Mouse (Mus musculus) intestine, postnatal 0 days (tissue): ENCODE results near the gene Zmynd10. TPM values are rescaled to one million over a fixed set of nuclear protein-coding genes. Genes with fewer than 3 reads are reported as not detected.
A peak's percentile ranks its signal among the peaks of the same experiment; 100 is the strongest.

Experiments
- ATAC-seq: fragments of 200-750 bp; cut with Nextera tagmentation; 2 replicates; pipeline ENCODE4 v1.8.0; 2017; ENCODE audit warnings: mild to moderate bottlenecking, moderate TSS enrichment, moderate library complexity
- H3K27ac ChIP-seq: fragments of 300-500 bp; sonication (generic); 2 replicates; pipeline ENCODE4 v1.5.1; 2014; ENCODE audit warnings: mild to moderate bottlenecking, low read depth, low read length, moderate library complexity
- H3K27me3 ChIP-seq: fragments of 300-500 bp; sonication (generic); replicated peaks from 2 replicates; pipeline ENCODE4 v1.6.1; 2014; ENCODE audit warnings: low read length, mixed read lengths; ENCODE audit not compliant: control insufficient read depth, insufficient read depth
- H3K36me3 ChIP-seq: fragments of 300-500 bp; sonication (generic); 2 replicates; pipeline ENCODE4 v1.6.1; 2014; ENCODE audit warnings: mild to moderate bottlenecking, moderate library complexity; ENCODE audit not compliant: control insufficient read depth, insufficient read depth
- H3K4me1 ChIP-seq: fragments of 300-500 bp; sonication (generic); replicated peaks from 2 replicates; pipeline ENCODE4 v1.6.1; 2014; ENCODE audit warnings: antibody characterized with exemption, low read length, mixed read lengths; ENCODE audit not compliant: control insufficient read depth, insufficient read depth
- H3K4me2 ChIP-seq: fragments of 300-500 bp; sonication (generic); replicated peaks from 2 replicates; pipeline ENCODE4 v1.6.1; 2014; ENCODE audit warnings: low read depth, mild to moderate bottlenecking, moderate library complexity
- H3K4me3 ChIP-seq: fragments of 300-500 bp; sonication (generic); 2 replicates; pipeline ENCODE4 v1.5.1; 2014; ENCODE audit warnings: low read depth, low read length
- H3K9ac ChIP-seq: fragments of 300-500 bp; sonication (generic); 2 replicates; pipeline ENCODE4 v1.6.1; 2014; ENCODE audit warnings: mild to moderate bottlenecking, low read depth, low read length
- H3K9me3 ChIP-seq: fragments of 300-500 bp; sonication (generic); 2 replicates; pipeline ENCODE4 v1.6.1; 2016; ENCODE audit warnings: mixed run types; ENCODE audit not compliant: control insufficient read depth
- CTCF ChIP-seq: sonication (generic); IDR thresholded peaks from 2 replicates; pipeline ENCODE4 v1.5.1; 2016; ENCODE audit warnings: low read depth, mild to moderate bottlenecking, control low read depth, antibody characterized with exemption, moderate library complexity
- WGBS: fragments of 180-500 bp; shearing (Covaris S2); extraction: QIAGEN DNeasy Blood & Tissue Kit; methylation state at CpG from one replicate; pipeline ENCODE4 v1.1.7; 2014; 5-methylcytosine and 5-hydroxymethylcytosine counted together
- polyA plus RNA-seq: library from polyadenylated mRNA; unstranded; fragments of >200 nt; fragmentation: Nextera tagmentation; extraction: Ambion mirVana; gene quantifications from 2 replicates; pipeline ENCODE4 v1.2.1, GENCODE M21; 2015

Gene Zmynd10
- polyA plus RNA-seq, 1 experiment from 2014 or later = 5.0 TPM

- ATAC-seq = no peak
- Histone ChIP-seq H3K4me1 (0 out of 2 replicates have a peak, but pooled peaks cover 5% of the 10 kb centered on the region), H3K4me2 (0 out of 2 replicates have a peak overlapping the region, but pooled peaks have one; percentile 91), H3K9me3 (no peaks in the 10 kb centered on the region), H3K9ac (no peak overlapping the region), H3K4me3 (no peak overlapping the region), H3K27ac (no peak overlapping the region; the same call in 1 of the 2 replicates), H3K36me3 (peaks cover 17% of the 10 kb centered on the region), H3K27me3 (no peaks in the 10 kb centered on the region)
- TF ChIP-seq CTCF = no peak
- 93% methylated on average over 14 of the region's 14 CpGs for WGBS
Observed at GRCm38 (mm10) chr9:107579023-107579900, 32.2 kb downstream of the Zmynd10 start.

DNA sequence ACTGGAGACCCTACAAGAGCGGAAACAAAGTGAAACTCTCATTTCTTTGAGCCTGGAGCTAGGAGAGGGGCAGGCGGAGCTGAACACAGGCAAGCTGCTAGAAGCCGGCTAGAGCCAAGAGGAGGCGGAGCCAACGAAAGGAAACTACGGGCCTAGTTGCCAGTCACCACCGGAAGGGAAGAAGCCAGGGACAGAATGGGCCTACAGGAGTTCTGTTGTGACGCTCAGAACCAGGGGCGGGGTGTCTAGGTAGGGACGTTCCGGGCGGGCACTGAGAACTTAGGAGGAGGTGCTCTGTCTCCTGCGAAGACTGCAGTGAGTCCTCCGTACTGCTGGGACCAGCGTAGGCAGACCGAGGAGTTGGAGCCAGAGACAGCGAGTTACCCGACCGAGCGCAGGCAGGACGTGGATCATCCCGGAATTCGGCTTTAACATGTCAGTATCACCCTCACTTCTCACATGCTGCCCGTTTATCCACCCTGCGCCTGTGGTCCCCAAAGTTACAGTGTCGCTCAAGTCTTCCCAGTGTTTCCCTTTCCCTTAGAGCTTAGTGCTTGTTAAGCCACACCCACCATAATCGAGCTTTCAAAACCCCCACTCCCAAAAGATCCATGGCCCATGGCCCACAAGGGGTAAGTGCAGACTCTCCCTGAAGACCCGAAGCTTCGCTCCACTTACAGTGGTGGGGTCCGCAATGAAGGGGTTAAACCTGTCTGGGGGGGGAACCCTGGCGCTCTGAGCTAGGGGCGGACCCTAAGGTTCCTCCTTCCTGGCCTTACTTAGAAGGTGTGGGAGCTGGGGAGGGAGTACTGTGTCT is 33.6 kb downstream of the Zmynd10 start, which contains the start of gene Hyal3:
TSS of gene Hyal3 (plus strand) at position 318 of the 817 bp plus-strand sequence.
- H3K9ac ChIP-seq = peak within 1 kb of the TSS; percentile 70
- H3K27ac ChIP-seq = peak within 1 kb of the TSS; percentile 84
- H3K4me3 ChIP-seq = peak within 1 kb of the TSS; percentile 51
- TF ChIP-seq CTCF = no peak
- peak; percentile 60 for ATAC-seq
- H3K27me3 ChIP-seq = no peaks in the 10 kb centered on the region
- H3K4me1 ChIP-seq = 0 out of 2 replicates have a peak, but pooled peaks cover 5% of the 10 kb centered on the region
- no peaks in the 10 kb centered on the region for H3K9me3 ChIP-seq
- H3K4me2 ChIP-seq = peak within 1 kb of the TSS; percentile 91
- under 1% methylated on average over 32 of the region's 32 CpGs for WGBS
- H3K36me3 ChIP-seq = peaks cover 18% of the 10 kb centered on the region

DNA sequence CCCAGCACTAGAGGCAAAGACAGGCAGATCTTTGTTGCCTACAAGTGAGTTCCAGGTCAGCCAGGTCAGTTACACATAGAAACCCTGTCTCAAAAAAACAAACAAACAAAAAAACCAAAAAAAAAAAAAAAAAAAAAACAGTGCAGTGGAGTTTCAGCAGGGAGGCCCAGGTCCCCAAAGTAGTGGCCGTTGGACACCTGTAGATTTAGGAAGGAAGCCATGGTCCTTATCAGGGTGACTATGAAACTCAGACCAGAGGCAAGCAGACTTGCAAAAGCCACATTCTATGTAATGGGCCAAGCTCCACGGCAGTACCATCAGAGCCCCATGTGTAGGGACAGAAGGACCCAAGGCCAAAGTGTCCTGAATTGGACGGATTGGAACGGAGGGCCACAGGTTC is 34.5 kb downstream of the Zmynd10 start:
- 63% methylated on average over 4 of the region's 4 CpGs for WGBS

GRCm38 (mm10) chr9:107582509-107583062 is 35.5 kb downstream of the Zmynd10 start:
- ATAC-seq = no peak
- no peak overlapping the region for H3K4me2 ChIP-seq
- H3K27me3 ChIP-seq = no peaks in the 10 kb centered on the region
- peaks cover 18% of the 10 kb centered on the region for H3K36me3 ChIP-seq
- H3K4me1 ChIP-seq = peaks cover 4% of the 10 kb centered on the region; the same call in 1 of the 2 replicates
- H3K9ac ChIP-seq = no peak overlapping the region
- no peak for TF ChIP-seq CTCF
- H3K27ac ChIP-seq = no peak overlapping the region
- WGBS = 93% methylated on average over 7 of the region's 7 CpGs
- H3K4me3 ChIP-seq = no peak overlapping the region
- no peaks in the 10 kb centered on the region for H3K9me3 ChIP-seq

More for the DNA sequence above, 34.5 kb downstream of the Zmynd10 start:
- peak overlapping the region; percentile 51 for H3K4me3 ChIP-seq
- no peaks in the 10 kb centered on the region for H3K27me3 ChIP-seq
- H3K9ac ChIP-seq = peak overlapping the region; percentile 70; the same call in 1 of the 2 replicates
- peaks cover 8% of the 10 kb centered on the region; the same call in 1 of the 2 replicates for H3K4me1 ChIP-seq
- no peaks in the 10 kb centered on the region for H3K9me3 ChIP-seq
- peaks cover 18% of the 10 kb centered on the region for H3K36me3 ChIP-seq
- no peak for TF ChIP-seq CTCF
- peak overlapping the region; percentile 91 for H3K4me2 ChIP-seq
- no peak overlapping the region for H3K27ac ChIP-seq
- ATAC-seq = no peak

DNA sequence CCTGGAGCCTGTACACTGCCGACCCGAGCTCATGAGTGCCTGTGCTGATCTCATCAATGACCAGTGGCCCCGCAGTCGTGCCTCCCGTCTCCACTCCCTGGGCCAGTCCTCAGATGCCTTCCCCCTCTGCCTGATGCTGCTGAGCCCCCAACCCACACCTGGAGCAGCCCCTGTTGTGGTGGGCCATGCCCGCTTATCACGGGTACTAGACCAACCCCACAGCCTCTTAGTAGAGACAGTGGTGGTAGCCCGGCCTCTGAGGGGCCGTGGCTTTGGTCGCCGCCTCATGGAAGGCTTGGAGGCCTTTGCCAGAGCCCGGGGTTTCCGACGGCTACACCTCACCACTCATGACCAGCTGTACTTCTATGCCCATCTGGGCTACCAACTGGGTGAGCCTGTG is 36.1 kb downstream of the Zmynd10 start:
- Histone ChIP-seq H3K36me3 (peaks cover 18% of the 10 kb centered on the region), H3K4me2 (no peak overlapping the region), H3K4me3 (no peak overlapping the region), H3K9ac (no peak overlapping the region), H3K27ac (no peak overlapping the region), H3K9me3 (no peaks in the 10 kb centered on the region), H3K27me3 (no peaks in the 10 kb centered on the region), H3K4me1 (peaks cover 4% of the 10 kb centered on the region; the same call in 1 of the 2 replicates)
- 93% methylated on average over 14 of the region's 14 CpGs for WGBS
- ATAC-seq = no peak
- no peak for TF ChIP-seq CTCF
